Mouse (Mus musculus) myocyte (in vitro differentiated cells): ENCODE data around the gene Mex3d. TPM values are rescaled to one million over a fixed set of nuclear protein-coding genes. Genes with fewer than 3 reads are reported as not detected.

Experiments used
- H3K27me3 ChIP-seq: one replicate; pipeline ENCODE4 v1.6.1; 2011; ENCODE audit not compliant: control insufficient read depth, insufficient read depth, insufficient read length
- H3K36me3 ChIP-seq: one replicate; pipeline ENCODE4 v1.6.1; 2011; ENCODE audit not compliant: control insufficient read depth, insufficient read depth
- H3K4me2 ChIP-seq: one replicate; pipeline ENCODE4 v1.6.1; 2011; ENCODE audit warnings: low read depth, control low read depth
- H3K4me3 ChIP-seq: one replicate; pipeline ENCODE4 v1.5.1; 2011; ENCODE audit warnings: mild to moderate bottlenecking, control low read depth, moderate library complexity
- H3K79me2 ChIP-seq: one replicate; pipeline ENCODE4 v1.6.1; 2011; ENCODE audit not compliant: control insufficient read depth, insufficient read depth
- H3ac ChIP-seq: one replicate; pipeline ENCODE4 v1.6.1; 2011; ENCODE audit not compliant: control insufficient read depth, insufficient read length
- CEBPB ChIP-seq: IDR thresholded peaks from 2 replicates; pipeline ENCODE4 v1.6.1; 2011; ENCODE audit warnings: mild to moderate bottlenecking, moderate library complexity; ENCODE audit not compliant: poor library complexity, insufficient read depth, severe bottlenecking
- E2F4 ChIP-seq: IDR thresholded peaks from one replicate; pipeline ENCODE4 v1.6.1; 2011; ENCODE audit warnings: mild to moderate bottlenecking, control low read depth, moderate library complexity; ENCODE audit not compliant: insufficient read depth
- MAX ChIP-seq: IDR thresholded peaks from one replicate; pipeline ENCODE4 v1.6.1; 2011; ENCODE audit warnings: low read depth, mild to moderate bottlenecking, control low read depth
- MYOD1 ChIP-seq, 3 experiments: IDR thresholded peaks; one replicate each; pipeline ENCODE4 v1.6.1; 2011; ENCODE audit warnings: control low read depth in 2 of 3, low read depth in 2 of 3, mild to moderate bottlenecking in 2 of 3, moderate library complexity in 1 of 3; ENCODE audit not compliant: insufficient read length in 2 of 3, control insufficient read depth in 1 of 3
- MYOG ChIP-seq, 3 experiments: IDR thresholded peaks; one replicate each; pipeline ENCODE4 v1.6.1; 2011; ENCODE audit warnings: control low read depth in 2 of 3, low read depth in 2 of 3, mild to moderate bottlenecking in 2 of 3; ENCODE audit not compliant: insufficient read length in 2 of 3, control insufficient read depth in 1 of 3, insufficient read depth in 1 of 3
- POLR2A ChIP-seq: IDR thresholded peaks from one replicate; pipeline ENCODE4 v1.6.1; 2011; ENCODE audit warnings: low read depth, mild to moderate bottlenecking, control low read depth, moderate library complexity; ENCODE audit not compliant: insufficient read length
- POLR2AphosphoS2 ChIP-seq: IDR thresholded peaks from one replicate; pipeline ENCODE4 v1.6.1; 2011; ENCODE audit warnings: low read depth, control low read depth; ENCODE audit not compliant: insufficient read length
- REST ChIP-seq: IDR thresholded peaks from one replicate; pipeline ENCODE4 v1.6.1; 2011; ENCODE audit warnings: mild to moderate bottlenecking, control low read depth, moderate library complexity; ENCODE audit not compliant: insufficient read depth, insufficient read length
- SRF ChIP-seq: IDR thresholded peaks from one replicate; pipeline ENCODE4 v1.6.1; 2011; ENCODE audit warnings: low read depth; ENCODE audit not compliant: control insufficient read depth, insufficient read length
- TCF12 ChIP-seq: IDR thresholded peaks from one replicate; pipeline ENCODE4 v1.6.1; 2011; ENCODE audit warnings: mild to moderate bottlenecking, control low read depth; ENCODE audit not compliant: poor library complexity, insufficient read depth, severe bottlenecking
- TCF3 ChIP-seq: IDR thresholded peaks from one replicate; pipeline ENCODE4 v1.6.1; 2011; ENCODE audit warnings: low read depth, control low read depth; ENCODE audit not compliant: insufficient read length
- USF1 ChIP-seq: IDR thresholded peaks from one replicate; pipeline ENCODE4 v1.6.1; 2011; ENCODE audit warnings: low read depth, mild to moderate bottlenecking, control low read depth, moderate library complexity
- polyA plus RNA-seq: library from polyadenylated mRNA; unstranded; fragments of >200 nt; fragmentation: generic; extraction: Trizol; gene quantifications from one replicate; pipeline ENCODE4 v1.2.1, GENCODE M21; 2012; ENCODE audit warnings: missing spikeins

The Mex3d gene
- polyA plus RNA-seq, 1 experiment: 29.6 TPM

- H3K4me3 ChIP-seq: peak within 1 kb of the TSS; percentile 70
- peak within 1 kb of the TSS; percentile 97 for H3K4me2 ChIP-seq
- H3K36me3 ChIP-seq: peaks cover 1% of the 10 kb centered on the region
- H3K27me3 ChIP-seq: no peaks in the 10 kb centered on the region
- TF ChIP-seq MAX (no peak), POLR2A (peak; percentile 78), REST (no peak), MYOD1 (IDR thresholded peaks at IDR 0.05; ENCODE audit: control insufficient read depth in 1 of 3, insufficient read length in 2 of 3, low read depth in 2 of 3) (peak in 1 of 3 experiments; percentile 3), POLR2AphosphoS2 (peak; percentile 40), E2F4 (peak; percentile 39), SRF (peak; percentile 32), TCF3 (no peak), USF1 (no peak), CEBPB (0 out of 2 replicates have a peak, but pooled peaks have one; percentile 21), TCF12 (no peak), MYOG (IDR thresholded peaks at IDR 0.05; ENCODE audit: control insufficient read depth in 1 of 3, insufficient read depth in 1 of 3, insufficient read length in 2 of 3, low read depth in 2 of 3) (peak in 1 of 3 experiments; percentile 7)
- peak within 1 kb of the TSS; percentile 78 for H3ac ChIP-seq
- H3K79me2 ChIP-seq: peaks cover 32% of the 10 kb centered on the region
Observed at GRCm38 (mm10) chr10:80433513-80434232, 46.2 kb upstream of the Mex3d start, which contains the start of gene Tcf3. Gene Tcf3, minus strand, starts transcription at chr10:80433647.

GRCm38 (mm10) chr10:80432936-80433512, 45.6 kb upstream of the Mex3d start:
- Histone ChIP-seq H3K79me2 (peaks cover 32% of the 10 kb centered on the region), H3K36me3 (peaks cover 7% of the 10 kb centered on the region), H3K4me2 (peak overlapping the region; percentile 97), H3ac (peak overlapping the region; percentile 78), H3K27me3 (no peaks in the 10 kb centered on the region), H3K4me3 (peak overlapping the region; percentile 70)
- TF ChIP-seq SRF (no peak), TCF3 (no peak), E2F4 (no peak), POLR2AphosphoS2 (no peak), REST (no peak), POLR2A (no peak), MYOG (IDR thresholded peaks at IDR 0.05; ENCODE audit: control insufficient read depth in 1 of 3, insufficient read depth in 1 of 3, insufficient read length in 2 of 3, low read depth in 2 of 3) (no peak), MAX (no peak), TCF12 (no peak)

- Histone ChIP-seq H3K36me3 (peaks cover 10% of the 10 kb centered on the region), H3K4me2 (peak overlapping the region; percentile 97), H3K27me3 (no peaks in the 10 kb centered on the region), H3K79me2 (peaks cover 32% of the 10 kb centered on the region), H3K4me3 (peak overlapping the region; percentile 70), H3ac (peak overlapping the region; percentile 78)
- TF ChIP-seq MAX (no peak), REST (no peak), POLR2AphosphoS2 (no peak), MYOD1 (IDR thresholded peaks at IDR 0.05; ENCODE audit: control insufficient read depth in 1 of 3, insufficient read length in 2 of 3, low read depth in 2 of 3) (no peak), CEBPB (no peak), USF1 (no peak), E2F4 (no peak), TCF3 (no peak), TCF12 (no peak), MYOG (IDR thresholded peaks at IDR 0.05; ENCODE audit: control insufficient read depth in 1 of 3, insufficient read depth in 1 of 3, insufficient read length in 2 of 3, low read depth in 2 of 3) (no peak), SRF (no peak), POLR2A (no peak)
Observed at GRCm38 (mm10) chr10:80432387-80432785, 44.9 kb upstream of the Mex3d start.

- peaks cover 15% of the 10 kb centered on the region for H3K36me3 ChIP-seq
- peak overlapping the region; percentile 97 for H3K4me2 ChIP-seq
- H3K79me2 ChIP-seq: peaks cover 32% of the 10 kb centered on the region
- peak overlapping the region; percentile 78 for H3ac ChIP-seq
- no peaks in the 10 kb centered on the region for H3K27me3 ChIP-seq
- H3K4me3 ChIP-seq: peak overlapping the region; percentile 70
- TF ChIP-seq MYOG (IDR thresholded peaks at IDR 0.05; ENCODE audit: control insufficient read depth in 1 of 3, insufficient read depth in 1 of 3, insufficient read length in 2 of 3, low read depth in 2 of 3) (no peak), E2F4 (no peak), SRF (no peak), POLR2A (no peak), TCF3 (no peak), TCF12 (no peak), CEBPB (no peak), REST (no peak), MYOD1 (IDR thresholded peaks at IDR 0.05; ENCODE audit: control insufficient read depth in 1 of 3, insufficient read length in 2 of 3, low read depth in 2 of 3) (no peak), MAX (no peak)
Observed at GRCm38 (mm10) chr10:80431570-80432386, 44.3 kb upstream of the Mex3d start.
